Mouse (Mus musculus) G1E-ER4 (cell line): Measurements from ENCODE around the gene Ccdc130. TPM values are rescaled to one million over a fixed set of nuclear protein-coding genes. Genes with fewer than 3 reads are reported as not detected.

Source experiments
- GATA1 ChIP-seq: IDR thresholded peaks from one replicate; pipeline ENCODE4 v1.8.0; 2012; ENCODE audit warnings: low read length, inconsistent platforms
- polyA plus RNA-seq: library from polyadenylated mRNA; stranded (reverse); fragments of >175 nt; gene quantifications from 2 replicates; pipeline ENCODE4 v1.2.3, GENCODE M21; 2012

Ccdc130 gene
- 7.2 and 14.1 TPM in 2 replicates for polyA plus RNA-seq

- no peak for TF ChIP-seq GATA1
Measured at GRCm38 (mm10) chr8:84269950-84270773, at the start of gene Ccdc130. Gene Ccdc130, minus strand, starts transcription at chr8:84270380.

DNA sequence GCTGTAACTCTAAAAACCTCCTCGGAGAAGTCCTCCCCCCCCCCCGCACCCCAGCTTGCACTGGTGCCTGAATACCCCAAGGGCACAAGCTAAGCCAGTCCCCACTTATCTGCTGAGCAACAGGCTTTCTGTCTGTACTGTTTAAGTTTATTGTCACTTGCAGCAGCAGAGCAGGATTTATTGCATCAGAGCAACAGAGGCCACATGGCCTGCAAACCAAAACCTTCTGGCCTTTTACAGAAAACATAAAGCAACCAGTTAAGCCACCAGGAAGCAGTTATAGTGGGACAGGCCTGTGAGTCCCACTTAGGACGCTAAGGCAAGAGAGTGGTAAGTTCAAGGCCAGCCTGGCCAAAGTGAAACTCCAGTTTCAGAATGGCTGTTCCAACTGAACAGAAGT lies 38.2 kb upstream of the Ccdc130 start:
- no peak for TF ChIP-seq GATA1

- no peak for TF ChIP-seq GATA1
Measured at GRCm38 (mm10) chr8:84303951-84304350, 33.8 kb upstream of the Ccdc130 start.

DNA sequence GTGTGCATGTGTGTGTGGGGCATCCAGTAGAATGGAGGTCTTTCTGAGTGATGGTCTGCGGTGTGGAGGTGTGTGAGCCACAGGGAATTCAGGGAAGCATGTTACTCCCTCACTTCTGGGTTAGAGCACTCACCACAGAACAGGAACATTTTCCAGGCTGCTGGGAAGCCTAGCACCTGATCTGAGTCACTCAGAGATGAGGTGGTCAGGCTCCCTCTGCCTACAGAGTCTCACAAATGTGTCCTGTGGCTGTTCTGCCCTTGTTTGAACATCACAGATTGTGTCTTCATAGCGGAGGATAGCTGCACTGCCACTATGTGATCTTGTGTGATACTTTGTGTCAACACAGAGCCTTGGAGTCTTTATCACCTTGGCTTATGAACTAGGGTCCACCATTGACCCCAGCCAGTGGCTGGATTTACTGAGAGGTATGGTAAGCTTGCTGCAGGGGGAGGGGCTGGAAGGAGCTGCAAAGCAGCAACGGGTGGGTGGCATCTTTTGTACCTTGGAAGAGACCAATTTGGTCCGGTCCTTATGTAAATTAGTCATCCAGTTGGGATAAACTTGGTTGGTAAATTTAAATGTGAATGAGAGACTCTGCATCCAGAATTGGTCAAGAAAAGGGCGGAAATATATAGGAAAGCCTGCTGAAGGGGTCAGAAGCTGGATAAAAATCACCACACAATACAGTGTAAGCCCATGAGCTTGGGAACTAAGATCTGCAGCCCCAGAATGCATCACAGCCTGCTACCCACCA lies 27.0 kb upstream of the Ccdc130 start:
- TF ChIP-seq GATA1: no peak

DNA sequence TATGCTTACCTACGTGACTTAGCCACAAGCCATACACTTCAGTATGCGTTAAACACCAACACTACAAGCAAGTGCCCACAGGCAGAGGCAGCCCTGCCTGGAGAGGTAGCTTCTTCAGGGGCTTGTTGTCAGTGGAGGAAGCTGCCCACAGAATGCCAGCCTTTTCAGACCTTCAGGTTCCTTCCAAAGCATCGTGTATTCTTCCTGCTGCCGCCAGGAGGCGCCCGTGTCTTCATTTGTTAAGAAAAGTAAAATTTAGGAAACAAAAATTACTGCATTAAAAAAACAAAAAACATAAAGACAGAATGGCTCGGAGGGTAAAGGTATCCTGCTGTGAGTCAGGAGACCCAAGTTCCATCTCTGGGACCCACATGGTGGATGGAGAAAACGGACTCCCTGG lies 21.5 kb upstream of the Ccdc130 start:
- TF ChIP-seq GATA1: no peak

DNA sequence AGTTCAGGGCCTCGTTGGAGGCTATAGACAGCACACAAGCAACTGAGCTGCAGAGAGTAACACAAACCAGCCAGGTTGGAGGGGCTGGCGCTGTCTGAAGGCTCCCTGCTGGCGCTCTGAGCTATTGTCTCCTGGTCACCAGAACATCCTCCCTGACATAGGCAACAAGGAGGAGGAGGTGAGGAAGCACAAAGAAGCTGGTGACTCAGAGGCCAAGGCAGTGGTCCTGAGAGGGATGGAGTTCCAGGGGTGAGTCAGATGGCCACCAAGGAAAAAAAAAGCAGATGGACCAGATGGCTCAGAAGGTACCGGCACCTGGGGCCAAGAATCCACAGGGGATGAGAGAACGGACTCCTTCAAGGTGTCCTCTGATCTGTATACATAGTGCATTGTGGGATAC lies 20.9 kb upstream of the Ccdc130 start:
- TF ChIP-seq GATA1: no peak

DNA sequence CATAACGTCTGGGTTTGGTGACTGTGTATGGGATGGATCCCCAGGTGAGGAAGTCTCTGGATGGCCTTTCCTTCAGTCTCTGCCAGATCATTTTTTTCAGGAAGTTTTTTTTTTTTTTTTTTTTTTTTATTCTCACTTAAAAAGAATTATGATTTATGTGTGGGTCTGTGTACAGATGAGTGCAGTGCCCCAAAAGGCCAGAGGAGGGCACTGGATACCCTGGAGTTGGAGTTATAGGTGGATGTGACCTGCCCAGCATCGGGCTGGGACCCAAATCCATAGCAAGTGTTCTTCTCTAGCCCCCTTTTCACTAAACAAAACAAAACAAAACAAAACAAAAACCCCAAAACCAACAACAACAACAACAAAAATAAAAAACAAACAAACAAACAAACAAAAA lies 18.7 kb upstream of the Ccdc130 start:
- no peak for TF ChIP-seq GATA1

DNA sequence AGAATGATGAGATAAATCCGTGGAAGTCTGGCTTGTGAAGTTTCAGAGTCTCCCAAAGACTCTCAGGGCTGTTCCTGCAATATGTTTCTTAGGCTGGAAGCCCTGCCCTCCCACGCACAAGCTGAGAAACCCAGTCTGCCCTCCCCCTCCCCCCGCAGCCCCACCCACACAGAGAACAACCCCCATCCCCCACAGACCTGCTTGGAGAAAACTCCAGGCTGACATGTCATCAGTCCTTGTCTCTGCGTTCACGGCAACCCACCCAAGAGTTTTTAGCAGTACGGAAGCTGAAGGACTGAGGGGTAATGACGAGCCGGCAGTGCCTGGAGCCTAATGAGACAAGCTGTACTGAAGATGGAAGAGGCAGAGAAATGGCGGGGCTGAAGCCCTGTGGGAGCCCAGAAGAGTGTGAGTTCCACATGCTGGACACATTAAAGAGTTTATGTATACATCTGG lies 14.5 kb upstream of the Ccdc130 start:
- no peak for TF ChIP-seq GATA1

DNA sequence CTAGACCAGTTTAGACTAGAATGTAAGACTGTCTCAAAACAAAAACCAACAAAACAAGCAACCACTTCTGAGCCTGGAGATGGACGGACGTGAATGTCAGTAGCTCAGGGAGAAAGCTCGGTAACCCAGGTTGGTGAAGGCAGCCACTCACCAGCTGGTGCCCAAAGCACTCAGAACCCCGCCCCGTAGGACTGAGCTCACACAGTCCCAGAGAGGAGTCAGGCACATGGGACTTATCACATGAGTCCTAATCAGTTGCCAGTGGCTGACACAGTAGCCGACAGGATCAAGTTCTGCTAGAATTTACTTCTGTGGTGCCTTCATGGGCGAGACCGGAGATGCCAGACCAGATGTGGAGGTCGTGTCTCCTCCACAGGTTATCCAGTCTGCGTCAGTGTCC lies 10.6 kb upstream of the Ccdc130 start:
- no peak for TF ChIP-seq GATA1

- no peak for TF ChIP-seq GATA1
Measured at GRCm38 (mm10) chr8:84276447-84276846, 6.3 kb upstream of the Ccdc130 start.

DNA sequence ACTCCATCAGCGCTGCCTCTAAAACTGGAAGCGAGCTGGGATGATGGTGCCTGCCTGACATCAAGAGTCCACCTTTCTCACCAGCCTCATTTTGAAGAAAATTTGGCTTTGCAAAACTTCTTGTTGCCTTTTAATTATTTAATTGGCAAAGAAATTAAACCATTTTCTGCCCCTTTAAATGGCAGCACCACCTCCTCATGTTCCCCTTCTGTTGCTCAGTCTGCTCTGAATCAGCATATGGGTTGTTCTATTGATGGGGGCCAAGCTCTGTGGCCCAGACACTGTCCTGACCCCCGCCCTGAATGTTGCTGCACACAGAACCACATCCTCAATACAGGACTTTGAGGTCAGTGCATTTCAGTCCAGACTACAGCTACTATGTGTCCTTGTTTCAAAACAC lies 3.8 kb upstream of the Ccdc130 start:
- TF ChIP-seq GATA1: no peak

DNA sequence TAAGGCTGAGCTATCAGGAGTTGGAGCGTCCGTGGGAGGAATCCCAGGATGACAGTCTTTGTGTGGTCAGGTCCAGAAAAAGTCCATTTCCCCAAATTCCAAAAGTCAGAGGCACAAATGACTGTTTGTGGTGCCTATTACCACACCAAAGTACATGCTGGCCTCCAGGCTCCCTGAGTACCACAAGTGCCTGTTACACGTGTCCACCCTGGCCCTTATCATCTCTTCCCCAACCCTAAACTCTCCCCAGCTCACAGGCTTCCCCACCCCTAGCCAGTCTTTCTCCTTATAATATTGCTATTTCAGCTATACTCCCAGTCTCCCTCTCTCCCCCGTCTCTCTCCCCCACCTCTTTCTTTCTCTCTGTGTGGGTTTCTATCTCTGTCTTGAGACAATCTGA lies 2.1 kb upstream of the Ccdc130 start:
- TF ChIP-seq GATA1: no peak

- TF ChIP-seq GATA1: no peak
Measured at GRCm38 (mm10) chr8:84261098-84261497, 9.1 kb downstream of the Ccdc130 start.

DNA sequence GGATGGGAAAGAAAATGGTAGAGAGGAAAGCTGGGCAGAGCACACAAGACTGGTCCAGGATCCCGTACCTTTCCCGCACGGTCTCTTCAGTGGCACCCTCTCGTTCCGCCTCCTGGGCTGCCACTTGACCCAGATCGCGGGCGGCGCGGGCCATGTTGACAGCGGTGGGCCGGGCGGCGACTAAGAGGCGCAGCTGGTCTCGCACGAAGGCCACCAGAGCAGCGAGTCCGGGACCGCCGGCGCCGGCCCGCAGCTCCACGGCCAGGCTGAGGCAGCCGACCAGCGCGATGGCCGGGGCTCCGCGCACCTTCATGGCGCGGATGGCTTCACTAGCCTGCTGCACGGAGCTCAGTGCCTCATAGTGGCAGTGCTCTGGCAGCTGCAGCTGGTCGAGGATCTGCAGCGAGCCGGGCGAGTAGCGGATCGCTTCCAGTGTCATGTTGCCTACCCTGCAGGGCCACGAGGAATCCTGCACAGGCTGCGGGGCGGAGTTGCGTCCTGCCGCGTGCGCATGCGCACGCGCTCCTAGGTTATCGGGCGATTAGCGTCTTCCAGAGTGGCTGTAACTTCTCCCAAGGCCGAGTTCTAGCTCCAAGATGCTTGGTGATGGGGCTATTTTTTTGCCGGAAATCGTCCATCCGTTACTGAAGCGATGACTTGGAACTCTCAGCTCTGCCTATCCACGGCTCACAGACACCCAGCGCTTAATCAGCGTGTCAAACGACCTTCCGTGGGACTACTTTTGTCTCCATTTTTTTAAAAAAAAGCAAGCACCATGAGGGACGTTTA lies 13.2 kb downstream of the Ccdc130 start, which contains the start of gene Mri1:
Gene Mri1, minus strand, starts transcription at position 505 of the 789 bp plus-strand sequence.
- no peak for TF ChIP-seq GATA1

DNA sequence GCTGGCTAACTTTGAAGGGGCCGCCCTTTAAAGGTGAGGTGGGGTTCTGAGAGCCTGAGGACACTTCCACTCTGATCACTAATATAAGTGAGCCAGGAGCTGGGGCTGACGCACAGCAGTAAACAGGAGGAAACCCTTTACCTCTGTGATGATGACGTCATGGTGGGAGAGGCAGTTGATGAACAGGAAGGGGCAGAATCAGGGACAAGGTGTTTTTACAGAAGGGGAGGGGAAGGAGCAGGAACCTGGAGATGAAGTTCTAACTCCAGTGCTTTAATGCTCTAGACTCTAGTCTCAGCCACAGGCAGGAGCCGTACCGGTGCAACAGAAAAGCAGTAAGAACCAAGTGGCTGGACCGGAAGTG lies 13.7 kb downstream of the Ccdc130 start:
- TF ChIP-seq GATA1: no peak

DNA sequence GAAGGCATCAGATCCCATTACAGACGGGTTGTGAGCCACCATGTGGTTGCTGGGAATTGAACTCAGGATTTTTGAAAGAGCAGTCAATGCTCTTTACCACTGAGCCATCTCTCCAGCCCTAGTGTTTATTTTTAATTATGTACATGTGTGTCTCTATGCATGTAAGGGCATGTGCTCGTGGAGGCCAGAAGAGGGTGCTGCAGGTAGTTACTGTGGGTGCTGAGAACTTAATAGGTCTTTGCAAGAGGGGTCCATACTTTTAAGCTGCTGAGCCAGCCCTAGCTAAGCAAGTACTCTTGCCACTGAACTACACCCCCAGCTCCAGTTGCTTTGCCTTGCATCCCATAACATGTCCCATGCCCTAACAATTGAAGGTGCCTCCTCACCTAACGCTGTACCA lies 14.3 kb downstream of the Ccdc130 start:
- TF ChIP-seq GATA1: no peak
